Mouse (Mus musculus) kidney, adult 2 months (tissue): ENCODE data around the gene Utrn. TPM values are rescaled to one million over a fixed set of nuclear protein-coding genes. Genes with fewer than 3 reads are reported as not detected.

Experiments
- DNase-seq: peaks from one replicate; pipeline ENCODE4 v3.0.0; 2021
- H3K27ac ChIP-seq: fragments of 200-500 bp; 2 replicates; pipeline ENCODE4 v1.5.1; 2012; ENCODE audit warnings: low read depth, low read length, control low read depth, inconsistent platforms; ENCODE audit not compliant: insufficient read depth
- H3K27me3 ChIP-seq: fragments of 200-500 bp; replicated peaks from 2 replicates; pipeline ENCODE4 v1.6.1; 2012; ENCODE audit warnings: mild to moderate bottlenecking, moderate library complexity, low read length, inconsistent platforms; ENCODE audit not compliant: control insufficient read depth, insufficient read depth
- H3K36me3 ChIP-seq: fragments of 200-500 bp; 2 replicates; pipeline ENCODE4 v1.6.1; 2012; ENCODE audit warnings: mild to moderate bottlenecking, moderate library complexity, low read length, inconsistent platforms; ENCODE audit not compliant: control insufficient read depth, insufficient read depth
- H3K4me1 ChIP-seq: fragments of 200-500 bp; 2 replicates; pipeline ENCODE4 v1.6.1; 2011; ENCODE audit warnings: low read length; ENCODE audit not compliant: control insufficient read depth, insufficient read depth
- H3K4me3 ChIP-seq: fragments of 200-500 bp; 2 replicates; pipeline ENCODE4 v1.5.1; 2011; ENCODE audit warnings: mild to moderate bottlenecking, low read depth, low read length, control low read depth; ENCODE audit not compliant: insufficient read depth
- CTCF ChIP-seq: fragments of 200-500 bp; conservative IDR thresholded peaks from 2 replicates; pipeline ENCODE4 v1.5.1; 2011; ENCODE audit warnings: low read depth, mild to moderate bottlenecking, control low read depth, low read length, moderate library complexity, mixed read lengths; ENCODE audit not compliant: insufficient read depth, insufficient read length
- POLR2A ChIP-seq: fragments of 200-500 bp; IDR thresholded peaks from one replicate; pipeline ENCODE4 v1.6.1; 2011; ENCODE audit warnings: low read depth, low read length, control low read depth
- WGBS: fragments of 180-500 bp; shearing (Covaris S2); methylation state at CpG from one replicate; pipeline ENCODE4 v1.1.7; 2018; 5-methylcytosine and 5-hydroxymethylcytosine counted together
- polyA plus RNA-seq: library from polyadenylated mRNA; depleted of rRNA; stranded (reverse); fragments of >200 nt; gene quantifications from 2 replicates; pipeline ENCODE4 v1.2.3, GENCODE M21; 2012

Gene Utrn
- polyA plus RNA-seq, 1 experiment, result 20.8 TPM

- TF ChIP-seq POLR2A (no peak), CTCF (no peak)
- Histone ChIP-seq H3K27ac (no peak overlapping the region), H3K4me1 (peaks cover 11% of the 10 kb centered on the region), H3K36me3 (no peaks in the 10 kb centered on the region), H3K27me3 (no peaks in the 10 kb centered on the region), H3K4me3 (no peak overlapping the region)
- 54% methylated on average over 6 of the region's 6 CpGs for WGBS
- DNase-seq, result no peak
Measured at GRCm38 (mm10) chr10:12787965-12788364, 81.2 kb downstream of the Utrn start.

GRCm38 (mm10) chr10:12785299-12785698 is 83.9 kb downstream of the Utrn start:
- WGBS, result 95% methylated on average over 5 of the region's 5 CpGs

GRCm38 (mm10) chr10:12781381-12781907 is 87.7 kb downstream of the Utrn start:
- Histone ChIP-seq H3K27me3 (no peaks in the 10 kb centered on the region), H3K4me1 (peaks cover 7% of the 10 kb centered on the region; the same call in 1 of the 2 replicates), H3K36me3 (no peaks in the 10 kb centered on the region), H3K4me3 (no peak overlapping the region), H3K27ac (peak overlapping the region; percentile 45; the same call in 1 of the 2 replicates)
- no peak for TF ChIP-seq POLR2A
- TF ChIP-seq CTCF, result no peak
- WGBS, result 47% methylated on average over 4 of the region's 4 CpGs
- peak; percentile 72 for DNase-seq

More at GRCm38 (mm10) chr10:12785299-12785698, 83.9 kb downstream of the Utrn start:
- no peak for TF ChIP-seq POLR2A
- no peak for TF ChIP-seq CTCF
- DNase-seq, result no peak
- Histone ChIP-seq H3K27me3 (no peaks in the 10 kb centered on the region), H3K27ac (no peak overlapping the region), H3K4me1 (peaks cover 14% of the 10 kb centered on the region), H3K36me3 (no peaks in the 10 kb centered on the region), H3K4me3 (no peak overlapping the region)

DNA sequence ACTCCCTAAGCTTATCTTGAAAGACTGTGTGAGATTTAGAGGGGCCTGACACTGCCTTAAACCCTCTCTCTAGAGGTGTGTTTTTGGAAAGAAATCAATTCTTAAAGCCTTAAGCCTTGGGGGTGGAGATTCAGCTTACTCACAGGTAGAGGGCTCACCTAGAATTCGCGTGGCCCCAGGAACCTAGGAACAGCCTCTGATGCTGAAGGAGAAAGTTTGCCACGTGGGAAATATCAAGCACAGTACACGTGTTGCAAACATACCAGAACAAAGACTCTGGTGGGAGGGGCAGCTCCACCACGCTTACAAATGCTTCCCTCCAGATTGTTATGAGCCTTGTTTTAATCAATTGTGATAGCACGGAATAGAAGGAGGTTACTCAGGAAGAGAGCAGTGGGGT is 96.0 kb downstream of the Utrn start:
- no peak for DNase-seq
- no peaks in the 10 kb centered on the region for H3K36me3 ChIP-seq
- H3K4me1 ChIP-seq, result no peaks in the 10 kb centered on the region
- TF ChIP-seq CTCF, result no peak
- no peak for TF ChIP-seq POLR2A
- no peaks in the 10 kb centered on the region for H3K27me3 ChIP-seq
- 41% methylated on average over 6 of the region's 6 CpGs for WGBS
- no peak overlapping the region for H3K4me3 ChIP-seq
- H3K27ac ChIP-seq, result no peak overlapping the region

DNA sequence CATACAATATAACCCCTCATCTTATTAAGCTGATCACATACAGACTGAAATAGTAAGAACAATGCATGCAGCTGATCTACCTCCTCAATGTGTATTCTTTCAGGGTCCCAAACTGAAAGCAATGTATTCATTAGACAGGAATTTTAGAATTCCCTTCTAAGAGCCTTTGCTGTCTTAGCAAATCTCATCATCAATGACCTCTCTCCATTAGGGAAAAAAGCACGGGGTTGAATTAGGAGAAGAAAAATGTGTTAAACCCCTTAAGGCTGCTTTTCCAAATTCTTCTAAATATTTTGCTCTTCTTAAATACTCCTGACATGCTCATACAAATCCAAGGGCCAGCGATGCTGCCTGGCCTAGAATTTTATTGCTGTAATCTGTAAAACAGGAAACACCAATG is 97.7 kb downstream of the Utrn start:
- 84% methylated on average over 2 of the region's 2 CpGs for WGBS
- no peaks in the 10 kb centered on the region for H3K4me1 ChIP-seq
- H3K27me3 ChIP-seq, result no peaks in the 10 kb centered on the region
- TF ChIP-seq POLR2A (no peak), CTCF (no peak)
- no peak for DNase-seq
- H3K27ac ChIP-seq, result no peak overlapping the region
- no peaks in the 10 kb centered on the region for H3K36me3 ChIP-seq
- no peak overlapping the region for H3K4me3 ChIP-seq

DNA sequence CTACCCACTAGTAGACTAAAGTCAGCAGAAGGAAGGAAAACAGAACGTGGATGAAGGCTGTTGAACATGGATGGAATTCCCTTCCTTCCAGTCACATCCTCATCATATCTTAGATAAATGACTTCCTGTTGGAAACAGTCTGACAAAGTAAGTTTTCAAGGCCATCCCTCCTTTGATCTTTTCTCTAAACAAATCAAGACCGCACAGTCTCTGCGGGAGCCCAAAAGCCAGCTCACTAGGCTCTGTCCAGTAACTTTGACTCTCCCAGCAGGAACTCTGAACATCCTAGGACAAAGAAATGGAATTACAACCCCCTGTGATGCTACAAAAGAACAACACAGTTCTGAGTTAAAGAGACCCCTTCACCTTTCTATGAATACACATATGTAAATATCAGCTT is 106.5 kb downstream of the Utrn start:
- 62% methylated on average over 3 of the region's 3 CpGs for WGBS
- TF ChIP-seq CTCF (no peak), POLR2A (no peak)
- no peaks in the 10 kb centered on the region for H3K36me3 ChIP-seq
- no peak overlapping the region for H3K27ac ChIP-seq
- H3K4me1 ChIP-seq, result no peaks in the 10 kb centered on the region
- DNase-seq, result no peak
- no peak overlapping the region for H3K4me3 ChIP-seq
- no peaks in the 10 kb centered on the region for H3K27me3 ChIP-seq

DNA sequence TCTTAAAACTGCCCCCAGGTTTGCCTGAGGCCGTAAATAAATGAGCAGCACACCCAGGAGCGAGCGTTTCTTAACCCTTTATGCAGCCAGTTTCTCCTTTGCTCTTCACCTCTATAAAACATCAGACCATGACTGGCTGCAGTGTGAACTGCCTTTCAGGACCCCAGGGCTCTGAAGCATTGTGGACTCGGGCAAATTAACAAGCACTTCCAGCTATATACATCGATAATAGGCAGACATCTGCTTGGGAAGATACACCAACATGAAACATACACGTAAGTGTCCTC is 110.5 kb downstream of the Utrn start:
- no peaks in the 10 kb centered on the region for H3K36me3 ChIP-seq
- DNase-seq, result no peak
- H3K4me1 ChIP-seq, result no peaks in the 10 kb centered on the region
- TF ChIP-seq POLR2A, result no peak
- TF ChIP-seq CTCF, result no peak
- 60% methylated on average over 6 of the region's 6 CpGs for WGBS
- no peak overlapping the region for H3K4me3 ChIP-seq
- H3K27ac ChIP-seq, result no peak overlapping the region
- H3K27me3 ChIP-seq, result no peaks in the 10 kb centered on the region
